Mouse (Mus musculus) neural tube, embryonic 13.5 days (tissue): Measurements from ENCODE around the gene Sco1. TPM values are rescaled to one million over a fixed set of nuclear protein-coding genes. Genes with fewer than 3 reads are reported as not detected.
"Not testable (repeated sequence)": the region's sequence is repeated elsewhere in the genome, so short reads cannot be mapped to it uniquely, and the experiment has no call there.

ENCODE experiments used
- ATAC-seq: fragments of 200-750 bp; cut with Nextera tagmentation; 2 replicates; pipeline ENCODE4 v1.8.0; 2017; ENCODE audit warnings: low read depth, mild to moderate bottlenecking, moderate TSS enrichment, moderate library complexity
- H3K27ac ChIP-seq: fragments of 300-500 bp; sonication (generic); replicated peaks from 2 replicates; pipeline ENCODE4 v1.5.1; 2015; ENCODE audit warnings: moderate library complexity, mild to moderate bottlenecking, inconsistent platforms
- H3K27me3 ChIP-seq: fragments of 300-500 bp; sonication (generic); 2 replicates; pipeline ENCODE4 v1.6.1; 2015; ENCODE audit warnings: mild to moderate bottlenecking, inconsistent platforms
- H3K36me3 ChIP-seq: fragments of 300-500 bp; sonication (generic); 2 replicates; pipeline ENCODE4 v1.6.1; 2015; ENCODE audit warnings: mild to moderate bottlenecking, inconsistent platforms
- H3K4me1 ChIP-seq: fragments of 300-500 bp; sonication (generic); replicated peaks from 2 replicates; pipeline ENCODE4 v1.6.1; 2015; ENCODE audit warnings: inconsistent platforms
- H3K4me2 ChIP-seq: fragments of 300-500 bp; sonication (generic); 2 replicates; pipeline ENCODE4 v1.6.1; 2015; ENCODE audit warnings: inconsistent platforms, mild to moderate bottlenecking, moderate library complexity
- H3K4me3 ChIP-seq: fragments of 300-500 bp; sonication (generic); 2 replicates; pipeline ENCODE4 v1.5.1; 2015; ENCODE audit warnings: mild to moderate bottlenecking, inconsistent platforms
- H3K9ac ChIP-seq: fragments of 300-500 bp; sonication (generic); 2 replicates; pipeline ENCODE4 v1.6.1; 2015; ENCODE audit warnings: moderate library complexity, mild to moderate bottlenecking, inconsistent platforms
- H3K9me3 ChIP-seq: fragments of 300-500 bp; sonication (generic); 2 replicates; pipeline ENCODE4 v1.6.1; 2016; ENCODE audit warnings: inconsistent platforms
- WGBS: fragments of 180-500 bp; shearing (Covaris S2); methylation state at CpG from one replicate; pipeline ENCODE4 v1.1.7; 2015; 5-methylcytosine and 5-hydroxymethylcytosine counted together
- polyA plus RNA-seq: library from polyadenylated mRNA; unstranded; fragments of >200 nt; fragmentation: Nextera tagmentation; extraction: Ambion mirVana; gene quantifications from 2 replicates; pipeline ENCODE4 v1.2.1, GENCODE M21; 2015

Sco1 gene
- 14.2 and 15.4 TPM in 2 replicates for polyA plus RNA-seq

GRCm38 (mm10) chr11:67052321-67052952 is at the start of gene Sco1, which contains the start of gene Adprm:
Sco1 (plus strand) TSS chr11:67052670.
Adprm (minus strand) TSS chr11:67052594.
- H3K4me2 ChIP-seq: peak within 1 kb of the TSS; percentile 75
- peak; percentile 96 for ATAC-seq
- H3K27ac ChIP-seq: peak within 1 kb of the TSS; percentile 84
- peaks cover 28% of the 10 kb centered on the region for H3K4me1 ChIP-seq
- H3K36me3 ChIP-seq: peaks cover 39% of the 10 kb centered on the region
- WGBS: under 1% methylated on average over 50 of the region's 50 CpGs
- peak within 1 kb of the TSS; percentile 98 for H3K4me3 ChIP-seq
- no peaks in the 10 kb centered on the region for H3K27me3 ChIP-seq
- H3K9ac ChIP-seq: peak within 1 kb of the TSS; percentile 88
- no peaks in the 10 kb centered on the region for H3K9me3 ChIP-seq

GRCm38 (mm10) chr11:67002911-67003310 is 49.6 kb upstream of the Sco1 start:
- H3K9me3 ChIP-seq: no peaks in the 10 kb centered on the region
- WGBS: 63% methylated on average over 2 of the region's 2 CpGs
- H3K36me3 ChIP-seq: no peaks in the 10 kb centered on the region
- no peak overlapping the region for H3K27ac ChIP-seq
- H3K4me3 ChIP-seq: no peak overlapping the region
- no peak for ATAC-seq
- H3K27me3 ChIP-seq: no peaks in the 10 kb centered on the region
- H3K4me2 ChIP-seq: no peak overlapping the region
- H3K4me1 ChIP-seq: peaks cover 34% of the 10 kb centered on the region
- H3K9ac ChIP-seq: no peak overlapping the region

DNA sequence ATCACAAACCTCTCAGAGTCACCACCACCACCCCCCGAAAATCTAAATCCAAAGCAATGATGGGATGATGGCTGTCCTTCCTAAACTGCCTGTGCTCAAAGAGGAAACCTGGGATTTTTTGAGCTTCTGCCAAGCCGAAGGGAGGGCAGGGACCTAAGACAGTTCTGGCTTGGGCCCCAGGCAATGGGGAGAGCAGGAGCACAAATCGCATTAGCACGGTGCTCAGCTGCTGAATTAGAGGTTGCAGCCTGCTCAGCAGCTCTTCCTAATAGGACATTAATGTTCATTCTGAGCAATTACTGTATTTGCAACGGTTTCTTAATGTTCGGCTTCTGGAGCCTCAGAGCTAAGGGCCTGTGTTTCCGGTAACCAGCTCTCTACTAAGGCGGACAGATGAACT is 44.5 kb upstream of the Sco1 start:
- Histone ChIP-seq H3K4me3 (no peak overlapping the region), H3K9ac (no peak overlapping the region), H3K27me3 (no peaks in the 10 kb centered on the region), H3K36me3 (no peaks in the 10 kb centered on the region), H3K9me3 (no peaks in the 10 kb centered on the region), H3K4me2 (no peak overlapping the region), H3K4me1 (peaks cover 42% of the 10 kb centered on the region), H3K27ac (peak overlapping the region; percentile 71)
- WGBS: 36% methylated on average over 8 of the region's 8 CpGs
- ATAC-seq: peak; percentile 82

- WGBS: 70% methylated on average over 4 of the region's 4 CpGs
- peak; percentile 52 for ATAC-seq
- no peaks in the 10 kb centered on the region for H3K9me3 ChIP-seq
- no peak overlapping the region for H3K9ac ChIP-seq
- peaks cover 42% of the 10 kb centered on the region for H3K4me1 ChIP-seq
- H3K4me2 ChIP-seq: no peak overlapping the region
- no peaks in the 10 kb centered on the region for H3K36me3 ChIP-seq
- H3K27me3 ChIP-seq: no peaks in the 10 kb centered on the region
- H3K27ac ChIP-seq: peak overlapping the region; percentile 71
- H3K4me3 ChIP-seq: no peak overlapping the region
These were observed 43.9 kb upstream of the Sco1 start for GRCm38 (mm10) chr11:67008528-67008927.

- H3K27me3 ChIP-seq: no peaks in the 10 kb centered on the region
- peaks cover 42% of the 10 kb centered on the region for H3K4me1 ChIP-seq
- H3K4me2 ChIP-seq: no peak overlapping the region
- H3K36me3 ChIP-seq: no peaks in the 10 kb centered on the region
- ATAC-seq: no peak
- H3K9me3 ChIP-seq: no peaks in the 10 kb centered on the region
- no peak overlapping the region; the same call in 1 of the 2 replicates for H3K27ac ChIP-seq
- WGBS: 8% methylated on average over 8 of the region's 8 CpGs
- H3K9ac ChIP-seq: peak overlapping the region; percentile 31; the same call in 1 of the 2 replicates
- H3K4me3 ChIP-seq: no peak overlapping the region
These were observed 42.0 kb upstream of the Sco1 start for GRCm38 (mm10) chr11:67010430-67010829.

DNA sequence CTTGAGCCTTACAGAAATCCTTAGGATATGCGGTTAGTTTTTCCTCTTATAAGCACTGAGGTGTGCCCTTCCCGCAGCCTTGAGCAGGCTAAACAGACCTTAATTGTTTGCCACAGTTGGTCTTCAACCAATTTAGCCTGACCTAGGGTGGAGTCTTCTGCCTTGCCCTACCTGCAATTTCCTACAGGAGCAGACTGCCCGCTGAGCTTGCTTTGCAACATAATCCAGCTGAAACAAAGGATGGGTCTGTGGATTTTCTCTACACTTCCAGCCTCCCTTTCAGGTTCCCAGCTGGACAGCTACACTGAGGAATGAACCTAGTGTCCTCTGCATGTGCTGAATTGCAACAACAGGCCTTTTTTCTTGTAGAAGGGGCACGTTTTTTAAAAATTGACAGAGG is 40.8 kb upstream of the Sco1 start:
- H3K4me3 ChIP-seq: no peak overlapping the region
- no peak overlapping the region for H3K4me2 ChIP-seq
- no peaks in the 10 kb centered on the region for H3K9me3 ChIP-seq
- WGBS: 18% methylated on average over 4 of the region's 4 CpGs
- H3K27ac ChIP-seq: no peak overlapping the region
- no peaks in the 10 kb centered on the region for H3K36me3 ChIP-seq
- no peak overlapping the region for H3K9ac ChIP-seq
- no peaks in the 10 kb centered on the region for H3K27me3 ChIP-seq
- ATAC-seq: no peak
- peaks cover 42% of the 10 kb centered on the region for H3K4me1 ChIP-seq

- peak overlapping the region; percentile 16; the same call in 1 of the 2 replicates for H3K4me2 ChIP-seq
- peaks cover 27% of the 10 kb centered on the region for H3K4me1 ChIP-seq
- WGBS: 4% methylated on average over 12 of the region's 12 CpGs
- no peak overlapping the region for H3K4me3 ChIP-seq
- H3K27ac ChIP-seq: no peak overlapping the region
- ATAC-seq: no peak
- H3K9ac ChIP-seq: 0 out of 2 replicates have a peak overlapping the region, but pooled peaks have one; percentile 26
- H3K36me3 ChIP-seq: no peaks in the 10 kb centered on the region
- H3K27me3 ChIP-seq: 0 out of 2 replicates have a peak, but pooled peaks cover 8% of the 10 kb centered on the region
- no peaks in the 10 kb centered on the region for H3K9me3 ChIP-seq
These were observed 34.5 kb upstream of the Sco1 start for GRCm38 (mm10) chr11:67017801-67018591.

DNA sequence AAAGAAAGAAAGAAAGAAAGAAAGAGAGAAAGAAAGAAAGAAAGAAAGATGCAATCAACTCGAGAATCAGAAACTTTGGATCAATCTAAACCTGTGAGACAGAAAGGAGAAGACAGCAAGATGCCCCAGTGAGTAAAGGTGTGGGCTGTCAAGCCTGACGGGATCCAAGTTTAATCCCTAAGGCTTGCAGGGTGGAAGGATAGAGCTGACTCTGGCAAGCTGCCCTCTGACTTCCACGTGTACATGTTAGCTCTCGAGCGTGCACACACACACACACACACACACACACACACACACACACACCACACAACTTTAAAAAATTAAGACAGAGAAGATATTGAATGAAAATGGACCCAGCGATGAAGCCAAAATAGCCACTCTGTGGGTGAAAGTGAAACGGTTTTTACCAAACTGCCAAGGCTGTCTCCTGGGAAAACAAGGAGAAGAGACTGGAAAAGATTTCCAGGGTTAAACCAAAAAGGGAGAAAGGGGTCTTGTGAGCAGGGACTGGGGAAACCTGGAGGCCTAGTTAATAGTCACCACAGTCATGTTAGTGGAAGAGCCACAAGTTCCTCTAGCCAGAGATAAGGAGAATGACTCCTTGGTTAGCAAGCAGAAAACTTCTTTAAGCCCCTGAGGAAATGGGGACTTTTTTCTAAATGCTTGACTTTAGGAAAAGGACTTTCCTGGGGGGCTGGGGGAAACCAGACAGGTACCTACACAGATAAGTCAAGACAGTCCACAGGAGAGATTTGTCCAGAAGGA is 32.6 kb upstream of the Sco1 start:
- 64% methylated on average over 5 of the region's 7 CpGs for WGBS
- no peak overlapping the region for H3K4me2 ChIP-seq
- no peak for ATAC-seq
- no peak overlapping the region for H3K4me3 ChIP-seq
- no peaks in the 10 kb centered on the region for H3K9me3 ChIP-seq
- peaks cover 38% of the 10 kb centered on the region for H3K4me1 ChIP-seq
- no peak overlapping the region for H3K27ac ChIP-seq
- H3K36me3 ChIP-seq: no peaks in the 10 kb centered on the region
- 0 out of 2 replicates have a peak, but pooled peaks cover 8% of the 10 kb centered on the region for H3K27me3 ChIP-seq
- no peak overlapping the region for H3K9ac ChIP-seq

DNA sequence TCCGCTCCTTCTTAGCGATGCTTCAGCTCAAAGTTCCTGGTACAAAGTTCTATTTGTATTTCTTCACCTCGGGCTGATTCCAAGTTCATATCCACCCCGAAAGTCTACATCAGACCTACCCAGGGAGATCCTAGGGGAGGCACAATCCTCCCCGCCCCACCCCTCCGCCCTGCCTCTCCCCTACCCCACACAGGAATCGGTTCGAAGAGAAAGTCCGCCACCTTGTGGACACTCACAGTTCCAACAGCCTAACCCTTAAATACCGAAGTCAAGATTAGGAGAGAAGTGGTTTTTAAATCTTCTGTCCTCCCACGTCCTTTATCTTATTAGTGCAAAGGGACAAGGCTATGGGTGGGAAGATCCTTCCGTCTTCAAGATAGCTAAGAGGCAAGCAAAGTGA is 31.5 kb upstream of the Sco1 start:
- WGBS: 5% methylated on average over 12 of the region's 12 CpGs
- H3K36me3 ChIP-seq: no peaks in the 10 kb centered on the region
- peaks cover 46% of the 10 kb centered on the region for H3K4me1 ChIP-seq
- no peak overlapping the region; the same call in 1 of the 2 replicates for H3K4me3 ChIP-seq
- ATAC-seq: peak; percentile 32; the same call in 1 of the 2 replicates
- no peak overlapping the region for H3K9ac ChIP-seq
- peak overlapping the region; percentile 44 for H3K4me2 ChIP-seq
- 0 out of 2 replicates have a peak, but pooled peaks cover 8% of the 10 kb centered on the region for H3K27me3 ChIP-seq
- no peak overlapping the region for H3K27ac ChIP-seq
- H3K9me3 ChIP-seq: no peaks in the 10 kb centered on the region

- no peak for ATAC-seq
- no peak overlapping the region for H3K27ac ChIP-seq
These were observed 29.9 kb upstream of the Sco1 start for GRCm38 (mm10) chr11:67022354-67023115.

DNA sequence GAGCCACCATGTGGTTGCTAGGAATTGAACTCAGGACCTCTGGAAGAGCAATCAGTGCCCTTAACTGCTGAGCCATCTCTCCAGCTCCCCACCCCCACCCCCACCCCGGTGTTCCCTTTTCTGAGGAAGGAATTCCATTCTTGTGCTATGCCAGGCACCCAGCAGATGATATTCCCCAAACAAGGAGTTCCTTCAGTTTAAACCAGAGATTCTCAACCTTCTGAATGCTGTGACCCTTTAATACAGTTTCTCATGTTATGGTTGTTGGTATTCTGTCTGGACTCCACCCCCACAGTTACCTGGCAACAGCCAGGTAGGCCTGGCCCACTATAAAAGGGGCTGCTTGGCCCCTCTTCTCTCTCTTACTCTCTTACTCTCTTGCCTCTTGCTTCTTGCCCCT is 29.3 kb upstream of the Sco1 start:
- 35% methylated on average over 1 of the region's 1 CpGs for WGBS
- not testable (repeated sequence) for H3K4me3 ChIP-seq, ATAC-seq, H3K9me3 ChIP-seq, H3K4me2 ChIP-seq, H3K36me3 ChIP-seq, H3K27ac ChIP-seq, H3K9ac ChIP-seq, H3K27me3 ChIP-seq
- peaks cover 35% of the 10 kb centered on the region for H3K4me1 ChIP-seq

More at GRCm38 (mm10) chr11:67022354-67023115, 29.9 kb upstream of the Sco1 start:
- Histone ChIP-seq H3K4me2 (no peak overlapping the region), H3K36me3 (no peaks in the 10 kb centered on the region), H3K9me3 (no peaks in the 10 kb centered on the region), H3K9ac (no peak overlapping the region), H3K4me1 (peaks cover 42% of the 10 kb centered on the region), H3K27me3 (0 out of 2 replicates have a peak, but pooled peaks cover 8% of the 10 kb centered on the region), H3K4me3 (no peak overlapping the region)
- 88% methylated on average over 13 of the region's 13 CpGs for WGBS
